Mouse (Mus musculus) E14TG2a.4 (cell line): ENCODE results near the gene Alox15.

Source experiments
- CTCF ChIP-seq: conservative IDR thresholded peaks from 2 replicates; pipeline ENCODE4 v1.5.1; 2014; ENCODE audit warnings: low read length
- NANOG ChIP-seq: IDR thresholded peaks from 2 replicates; pipeline ENCODE4 v1.6.1; 2014; ENCODE audit warnings: borderline replicate concordance, low read length, mixed read lengths

DNA sequence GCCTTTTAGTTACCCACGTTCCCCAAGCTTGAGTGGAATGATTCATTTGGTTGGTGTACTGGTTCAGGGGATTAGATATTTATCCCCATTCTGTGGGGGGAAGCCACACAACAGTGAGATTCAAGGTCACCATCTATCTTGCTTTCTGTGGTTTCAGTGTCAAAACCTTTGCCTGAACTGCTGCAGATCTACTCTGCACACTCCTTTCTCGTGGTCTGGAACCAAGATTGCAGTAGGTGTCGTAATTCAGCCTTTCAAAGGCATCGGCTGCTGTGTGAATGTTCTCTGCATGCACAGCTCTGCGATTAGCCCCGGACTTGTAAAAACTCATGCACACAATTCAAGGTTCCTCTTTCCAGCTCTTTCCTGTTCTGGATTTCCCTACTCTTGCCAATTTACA lies 24.2 kb upstream of the Alox15 start:
- TF ChIP-seq CTCF: no peak
- no peak for TF ChIP-seq NANOG
